Mouse (Mus musculus) hindlimb bud, embryonic 11.5 days (tissue): ENCODE measurements around the gene Btbd18.
"Not testable (repeated sequence)": the region's sequence is repeated elsewhere in the genome, so short reads cannot be mapped to it uniquely, and the experiment has no call there.

Experiments
- DNase-seq: peaks from one replicate; pipeline ENCODE4 v3.0.0-alpha.2; 2012; ENCODE audit warnings: low read depth, low spot score; ENCODE audit errors: extremely low spot score

Gene Btbd18

DNA sequence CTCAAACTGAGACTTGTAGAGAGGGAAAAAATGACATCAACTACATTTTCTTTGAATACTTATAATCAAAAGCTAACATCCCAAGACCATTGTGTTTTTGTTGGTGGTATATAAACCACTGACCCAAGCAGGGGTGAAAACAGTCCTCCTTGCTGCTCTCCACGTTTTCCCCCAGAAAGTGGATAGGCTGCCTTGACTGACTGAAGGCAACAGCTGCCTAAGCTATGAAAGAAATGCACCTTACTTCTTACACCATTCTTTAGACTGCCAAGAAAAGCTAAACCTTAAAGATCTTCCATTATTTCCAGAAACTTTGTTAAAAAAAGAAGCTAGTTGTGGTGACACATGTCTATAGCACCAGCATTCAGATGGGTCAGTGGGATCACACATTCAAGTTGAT, 12.7 kb upstream of the Btbd18 start:
- no peak for DNase-seq

DNA sequence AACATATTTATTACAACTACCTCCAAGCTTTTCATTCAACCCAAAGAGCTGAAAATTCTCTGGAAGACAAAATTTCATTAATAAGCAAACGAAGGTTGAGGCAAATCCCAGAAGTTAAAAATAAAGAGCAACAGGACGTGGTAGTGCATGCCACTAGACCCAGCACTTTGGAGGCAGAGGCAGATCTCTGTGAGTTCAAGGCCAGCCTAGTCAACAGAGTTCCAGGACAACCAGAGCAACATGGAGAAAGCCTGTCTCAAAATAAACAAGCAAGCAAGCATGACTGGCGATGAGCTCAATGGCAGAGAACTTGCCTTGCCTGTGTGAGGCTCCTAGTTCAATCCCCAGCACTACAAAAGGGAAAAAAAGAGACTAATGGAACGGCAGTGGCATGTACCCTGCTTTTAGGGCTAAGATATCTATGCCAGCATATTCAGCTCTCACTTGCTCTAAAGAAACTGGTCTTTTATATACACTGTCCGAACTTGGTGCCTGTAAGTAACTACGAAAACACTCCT, 11.8 kb upstream of the Btbd18 start:
- no peak for DNase-seq

DNA sequence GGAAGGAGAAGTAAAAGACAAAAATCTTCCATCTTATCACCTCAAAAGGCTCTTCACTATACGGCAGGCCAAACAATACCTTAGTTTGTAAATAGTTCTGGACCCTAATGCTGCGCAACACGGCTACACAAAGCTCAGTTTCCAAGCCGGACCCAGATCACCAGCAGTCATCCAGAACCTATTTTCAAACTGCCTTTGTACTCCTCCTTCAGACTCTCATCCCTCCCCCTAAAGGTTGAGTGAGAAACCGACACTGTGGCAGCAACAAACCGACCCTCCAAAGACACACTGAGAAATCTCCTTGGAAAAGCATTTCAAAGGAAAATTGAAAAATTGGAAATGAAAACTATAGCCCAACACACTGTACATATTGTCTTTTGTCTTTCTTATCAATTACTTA, 10.5 kb upstream of the Btbd18 start:
- DNase-seq = no peak

DNA sequence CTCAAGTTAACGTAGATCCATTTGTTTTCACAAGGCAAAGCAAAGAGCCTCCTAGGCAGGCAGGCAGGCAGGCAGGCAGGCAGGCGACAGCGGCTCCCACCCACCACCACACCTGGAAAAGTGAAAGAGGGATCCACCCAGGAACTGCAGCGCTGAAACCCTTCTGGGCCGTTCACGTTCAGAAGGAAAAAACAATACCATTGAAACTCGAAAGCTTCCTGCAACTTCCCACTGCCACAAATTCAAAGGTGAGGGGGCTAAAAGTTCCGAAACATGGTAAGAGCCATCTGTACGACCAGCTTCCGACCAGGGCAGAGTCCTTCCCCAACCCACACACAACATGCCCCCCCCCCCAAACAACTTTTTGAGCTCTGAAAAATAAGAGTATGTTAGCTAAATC, 9.2 kb upstream of the Btbd18 start:
- DNase-seq = no peak

DNA sequence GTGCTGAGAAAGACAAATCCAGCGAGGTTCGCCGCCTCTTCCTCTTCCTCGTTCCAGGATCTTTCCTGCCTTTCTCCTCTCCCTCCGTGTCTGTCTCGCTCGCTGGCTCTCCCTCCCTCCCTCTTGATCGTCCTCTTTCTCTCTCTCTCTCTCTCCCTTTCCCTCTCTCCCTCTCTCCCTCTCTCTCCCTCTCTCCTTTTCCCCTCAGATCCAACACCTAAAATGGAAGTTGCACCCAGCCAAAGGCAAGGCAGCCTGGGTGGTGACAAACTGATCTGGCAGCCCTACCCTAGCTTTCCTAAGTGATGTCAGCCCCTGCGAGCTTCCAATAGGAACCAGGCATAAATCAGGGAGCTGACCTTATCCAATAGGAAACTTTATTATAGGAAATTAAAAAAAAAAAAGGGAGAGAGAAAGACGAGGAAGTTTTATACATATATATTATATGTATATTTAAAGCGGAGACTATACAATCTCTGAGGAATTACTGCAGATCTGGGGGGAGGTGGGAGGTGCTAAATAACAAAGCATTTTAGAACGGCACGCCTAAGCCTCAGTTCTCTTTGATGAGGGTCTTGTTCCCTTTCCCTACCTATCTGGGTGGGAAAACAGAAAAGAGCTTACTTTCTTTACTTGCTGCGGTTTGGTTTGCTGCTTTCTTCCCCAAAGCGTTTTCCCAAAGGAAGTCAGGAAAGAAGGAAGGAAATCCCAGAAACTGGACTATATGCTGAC, 8.2 kb upstream of the Btbd18 start, which contains the start of gene Ctnnd1:
Gene Ctnnd1, minus strand, starts transcription at position 302 of the 732 bp plus-strand sequence.
- peak; percentile 92 for DNase-seq

DNA sequence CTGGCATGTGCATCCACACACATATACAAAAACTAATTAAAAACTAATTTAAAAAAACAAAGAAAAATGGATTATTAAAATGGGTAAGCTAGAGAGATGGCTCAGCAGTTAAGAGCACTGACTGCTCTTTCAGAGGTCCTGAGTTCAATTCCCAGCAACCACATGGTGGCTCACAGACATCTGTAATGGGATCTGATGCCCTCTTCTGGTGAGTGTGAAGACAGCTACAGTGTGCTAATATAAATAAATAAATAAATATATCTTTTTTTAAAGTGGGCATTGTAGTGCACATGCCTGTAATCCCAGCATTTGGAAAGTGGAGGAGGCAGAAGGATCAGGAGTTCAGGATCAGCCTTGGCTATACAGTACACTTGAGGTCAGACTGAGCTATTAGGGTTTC, 5.5 kb upstream of the Btbd18 start:
- DNase-seq = no peak

DNA sequence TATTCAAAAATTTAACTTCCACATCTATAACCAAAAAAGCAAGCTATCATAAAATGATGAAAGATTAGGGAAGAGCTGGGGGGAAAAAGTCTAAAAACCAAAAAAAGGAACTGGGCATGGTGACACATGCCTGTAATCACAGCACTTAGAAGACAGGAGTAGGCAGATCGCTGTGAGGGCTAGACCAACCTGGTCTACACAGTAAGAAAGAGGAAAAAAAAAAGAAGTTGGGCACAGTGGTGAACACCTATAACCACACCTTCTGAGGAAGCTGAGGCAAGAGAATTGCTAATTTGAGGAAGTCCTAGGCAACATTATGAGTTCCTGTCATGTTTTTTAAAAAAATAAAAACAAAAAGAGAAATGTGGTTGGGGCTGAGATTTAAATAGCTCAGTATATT, 3.0 kb upstream of the Btbd18 start:
- DNase-seq = no peak

DNA sequence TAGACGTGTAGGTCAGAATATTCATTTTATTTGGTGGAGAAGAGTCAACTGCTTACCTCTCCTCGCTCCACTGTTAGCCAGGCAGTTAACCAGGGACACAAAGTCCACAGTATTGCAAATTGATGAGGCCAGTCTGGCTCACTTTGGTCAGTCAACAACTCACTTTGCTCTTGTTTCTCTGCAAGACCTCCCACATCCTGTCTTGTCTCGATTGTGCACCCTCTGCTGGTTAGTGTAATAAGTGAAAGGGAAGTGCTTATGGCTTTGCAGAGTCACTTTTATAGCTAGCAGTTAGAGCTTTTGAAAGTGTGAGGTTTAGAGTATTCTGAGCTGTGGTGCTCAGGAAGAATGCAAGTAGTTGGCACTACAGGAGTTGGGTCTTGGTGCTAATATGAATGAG, 1.4 kb downstream of the Btbd18 start:
- no peak for DNase-seq

DNA sequence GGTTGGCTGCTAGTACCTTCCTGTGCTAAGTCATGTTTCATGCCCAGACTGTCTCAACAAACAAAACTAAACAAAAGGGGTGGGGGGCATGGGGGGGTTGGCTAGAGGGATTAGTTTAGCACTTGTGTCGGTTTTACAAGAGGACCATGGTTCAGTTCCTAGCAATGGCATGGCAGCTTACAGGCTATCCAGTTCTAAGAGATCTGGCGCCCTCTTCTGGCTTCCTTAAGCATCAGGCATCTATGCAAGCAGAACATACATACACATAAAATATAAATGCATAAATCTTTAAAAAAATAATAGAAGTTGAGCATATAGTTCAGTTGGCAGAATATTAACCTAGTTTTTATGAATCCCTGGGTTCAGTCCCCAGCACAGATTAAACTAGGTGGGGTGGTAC, 4.0 kb downstream of the Btbd18 start:
- no peak for DNase-seq

DNA sequence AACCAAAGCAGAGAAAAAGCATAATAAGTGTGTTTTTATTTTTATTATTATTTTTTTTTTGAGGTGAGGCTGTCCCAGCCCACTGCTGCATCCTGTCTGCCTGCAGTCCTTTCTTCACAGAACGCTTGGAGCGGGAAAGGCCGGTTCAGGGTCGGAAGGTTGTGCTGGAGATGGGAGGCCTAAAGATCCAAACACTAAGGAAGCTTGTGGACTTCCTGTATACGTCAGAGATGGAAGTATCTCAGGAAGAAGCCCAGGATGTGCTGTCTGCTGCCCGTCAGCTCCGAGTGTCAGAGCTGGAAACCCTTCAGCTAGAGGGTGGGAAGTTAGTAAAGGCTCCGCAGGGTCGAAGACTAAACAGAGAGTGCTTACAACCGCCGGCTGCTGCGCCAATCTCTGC, 7.2 kb downstream of the Btbd18 start:
- DNase-seq = no peak

DNA sequence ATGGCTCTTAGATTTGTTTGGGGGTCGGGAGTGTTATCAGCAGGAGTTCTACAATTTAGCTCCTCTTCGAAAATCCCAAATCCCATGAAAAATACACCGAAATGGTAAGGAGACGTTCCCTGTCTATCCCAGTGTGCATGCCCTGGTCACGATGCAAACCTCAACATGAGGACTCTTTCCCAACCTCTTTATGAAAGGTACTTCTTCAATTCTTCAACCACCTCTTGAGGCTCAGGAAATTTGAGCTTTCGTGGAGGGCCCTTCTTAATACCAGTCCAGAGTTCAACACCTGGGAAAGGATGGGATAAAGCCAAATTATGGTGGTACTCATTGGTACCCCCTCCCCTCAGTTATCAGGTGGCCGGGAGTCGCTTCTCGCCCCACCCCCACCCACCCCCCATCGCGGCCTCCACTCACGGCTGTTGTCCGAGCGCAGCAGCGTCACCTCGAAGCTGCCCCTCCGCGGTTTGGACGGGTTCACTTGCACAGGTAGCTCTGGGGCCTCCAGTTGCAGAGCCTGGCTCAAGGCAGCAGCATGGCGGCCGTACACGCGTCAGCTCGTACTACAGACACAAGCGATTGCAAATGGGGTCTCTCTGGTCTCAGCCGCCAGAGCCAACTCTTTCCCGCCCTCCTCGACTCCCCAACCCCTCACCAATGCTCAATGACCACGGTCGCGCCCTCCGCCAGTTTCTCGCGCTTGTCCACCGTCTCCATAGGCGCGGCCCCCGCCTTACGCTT, 11.1 kb downstream of the Btbd18 start:
- no peak for DNase-seq

DNA sequence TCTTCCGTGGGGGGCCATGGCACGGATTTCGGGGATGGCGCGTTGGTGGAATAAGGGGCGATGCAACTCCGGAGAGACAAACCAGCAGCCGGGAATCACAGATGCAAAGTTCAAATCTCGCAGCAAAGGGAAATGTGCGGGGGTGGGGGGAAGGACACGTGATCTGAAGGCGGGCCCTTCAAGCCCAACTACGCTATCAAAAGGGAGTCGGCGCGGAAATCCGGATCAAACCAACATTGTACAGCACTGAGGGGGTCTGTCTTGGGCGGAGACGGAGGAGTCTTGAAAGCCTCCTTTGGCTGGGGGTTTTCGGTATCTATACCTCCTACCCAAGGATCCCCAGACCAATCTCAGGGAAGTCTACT, 11.7 kb downstream of the Btbd18 start, which contains the start of gene Selenoh:
Gene Selenoh, minus strand, starts transcription at position 202 of the 365 bp plus-strand sequence.
- peak; percentile 90 for DNase-seq

DNA sequence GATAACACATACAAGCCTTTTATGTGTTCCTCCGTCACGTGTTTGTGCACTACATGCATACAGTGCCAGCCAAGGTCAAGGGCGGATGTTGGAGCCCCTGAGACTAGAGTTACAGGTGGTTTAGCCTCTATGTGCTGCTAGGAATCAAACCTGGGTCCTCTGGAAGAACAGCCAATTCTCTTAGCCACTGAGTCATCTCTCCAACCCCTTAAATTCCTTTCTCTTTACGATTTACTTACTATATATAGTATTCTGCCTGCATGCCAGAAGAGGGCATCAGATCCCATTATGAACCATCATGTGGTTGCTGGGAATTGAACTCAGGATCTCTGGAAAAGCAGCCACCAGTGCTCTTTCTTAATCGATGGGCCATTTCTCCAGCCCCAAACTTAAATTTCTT, 12.7 kb downstream of the Btbd18 start:
- not testable (repeated sequence) for DNase-seq

DNA sequence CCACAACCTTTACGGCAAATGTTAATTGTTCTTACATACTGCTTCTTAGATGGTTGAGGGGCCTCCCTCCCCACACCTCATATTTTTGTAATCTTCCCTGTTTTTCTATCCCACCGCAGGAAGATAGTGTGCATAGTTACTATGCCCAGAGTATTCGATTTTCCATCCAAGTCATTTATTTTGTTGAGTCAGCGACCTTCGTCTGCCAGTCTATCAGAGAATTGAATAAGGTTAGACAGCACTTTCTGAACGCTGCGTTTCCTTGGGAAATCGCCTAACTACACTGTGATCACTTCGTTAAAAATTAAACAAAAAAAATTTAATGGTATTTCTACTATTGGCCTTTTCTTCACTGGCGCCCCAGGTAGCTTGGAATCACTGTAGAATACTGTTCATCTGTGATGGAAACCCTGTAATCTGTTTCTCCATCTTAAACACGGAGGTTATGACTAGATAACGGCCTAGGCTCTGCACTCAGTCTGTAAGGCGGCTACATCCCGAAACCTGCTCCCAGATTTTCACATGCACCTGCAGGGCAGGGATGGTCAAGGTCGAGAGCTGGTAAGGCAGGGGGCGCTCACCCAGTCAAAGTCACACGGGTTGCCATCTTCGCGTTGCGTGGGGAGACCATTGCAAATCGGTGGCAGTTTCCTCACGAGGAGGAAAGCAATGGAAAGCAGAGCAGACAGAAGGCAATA, 18.5 kb downstream of the Btbd18 start:
- DNase-seq = no peak

DNA sequence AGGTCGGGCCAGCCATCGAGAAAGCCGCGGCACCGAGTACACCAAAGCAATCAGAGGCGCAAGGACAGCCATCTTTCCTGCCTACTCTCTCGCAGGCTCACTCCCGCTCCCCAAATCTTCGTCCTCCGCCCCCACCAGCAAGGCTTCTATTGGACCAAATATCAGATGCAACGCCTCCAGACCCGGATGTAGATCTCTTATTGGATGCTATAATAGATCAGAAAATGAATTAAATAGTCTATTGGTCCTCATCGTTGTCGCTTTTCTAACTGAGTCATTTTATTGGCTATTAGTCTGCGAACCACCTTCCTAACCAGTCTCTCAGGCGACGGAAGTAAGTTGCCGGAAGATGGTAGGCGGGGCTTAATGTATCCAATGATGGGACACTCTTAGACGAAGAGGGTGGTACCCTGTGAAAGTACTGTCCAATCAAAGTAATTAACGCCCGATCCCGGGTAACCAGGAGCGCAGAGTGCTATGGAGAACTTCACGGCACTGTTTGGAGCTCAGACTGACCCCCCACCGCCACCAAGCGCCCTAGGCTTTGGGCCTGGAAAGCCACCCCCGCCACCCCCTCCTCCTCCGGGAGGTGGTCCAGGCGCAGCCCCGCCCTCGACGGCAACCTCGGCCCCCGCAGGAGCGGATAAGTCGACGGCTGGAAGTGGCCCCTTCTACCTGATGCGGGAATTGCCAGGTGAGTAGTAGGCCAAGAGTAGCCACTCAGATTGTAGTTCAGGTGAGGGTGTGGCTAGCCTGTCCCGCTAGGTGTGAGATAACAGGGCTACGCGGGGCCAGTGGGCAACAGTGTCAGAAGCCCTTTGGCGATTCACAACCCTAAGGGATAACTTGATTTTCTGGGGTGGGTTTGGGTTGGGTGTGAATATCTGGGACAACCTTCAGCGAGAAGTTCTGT, 19.3 kb downstream of the Btbd18 start, which contains the start of the genes Gm28635 and Med19:
Gene Gm28635, minus strand, starts transcription at position 74 of the 913 bp plus-strand sequence.
Gene Med19, plus strand, starts transcription at position 435 of the 913 bp plus-strand sequence.
- DNase-seq = peak; percentile 99

DNA sequence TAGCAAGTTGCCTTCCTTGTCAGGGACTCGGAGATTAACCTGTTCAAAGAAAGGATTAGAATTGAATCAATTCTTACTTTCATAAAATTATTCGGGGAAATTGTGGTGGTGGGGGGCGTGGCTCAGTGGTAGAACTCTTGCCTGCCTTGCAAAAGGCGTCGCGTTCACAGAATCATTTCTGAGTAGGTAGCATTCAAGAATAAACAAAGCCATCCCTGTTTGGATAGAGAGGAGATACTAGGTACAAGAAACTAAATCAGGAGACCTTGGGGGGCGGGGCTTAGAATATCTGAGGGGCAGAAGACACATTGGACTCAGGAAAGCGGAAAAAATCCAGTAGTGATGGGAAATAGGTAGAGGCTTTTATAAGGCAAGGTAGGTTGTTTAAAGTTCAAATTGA, 20.1 kb downstream of the Btbd18 start, which contains the start of gene Tmx2:
Gene Tmx2, minus strand, starts transcription at position 125 of the 400 bp plus-strand sequence.
- no peak for DNase-seq

DNA sequence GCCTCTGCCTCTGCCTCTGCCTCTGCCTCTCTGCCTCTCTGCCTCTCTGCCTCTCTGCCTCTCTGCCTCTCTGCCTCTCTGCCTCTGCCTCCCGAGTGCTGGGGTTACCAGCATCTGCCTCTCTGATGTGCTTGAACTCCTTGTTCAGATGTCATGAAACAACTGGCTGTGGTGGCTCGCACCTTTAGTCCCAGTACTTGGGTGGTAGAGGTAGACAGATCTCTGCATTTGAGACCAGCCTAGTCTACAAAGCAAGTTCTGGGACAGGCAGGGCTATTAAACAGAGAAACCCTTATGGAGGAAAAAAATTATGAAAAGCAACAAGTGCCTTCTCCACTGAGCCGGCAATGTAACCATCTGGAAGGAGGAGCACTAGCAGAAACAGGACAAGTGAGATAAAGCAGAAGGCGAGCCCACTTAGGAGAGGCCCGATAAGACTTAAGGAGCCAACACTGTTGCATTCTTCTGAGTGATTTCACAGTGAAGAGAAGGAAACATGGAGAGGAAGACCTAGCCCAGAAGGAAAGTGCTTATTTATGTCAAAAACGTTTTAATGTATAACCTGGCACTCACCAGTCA, 23.8 kb downstream of the Btbd18 start:
- no peak for DNase-seq

DNA sequence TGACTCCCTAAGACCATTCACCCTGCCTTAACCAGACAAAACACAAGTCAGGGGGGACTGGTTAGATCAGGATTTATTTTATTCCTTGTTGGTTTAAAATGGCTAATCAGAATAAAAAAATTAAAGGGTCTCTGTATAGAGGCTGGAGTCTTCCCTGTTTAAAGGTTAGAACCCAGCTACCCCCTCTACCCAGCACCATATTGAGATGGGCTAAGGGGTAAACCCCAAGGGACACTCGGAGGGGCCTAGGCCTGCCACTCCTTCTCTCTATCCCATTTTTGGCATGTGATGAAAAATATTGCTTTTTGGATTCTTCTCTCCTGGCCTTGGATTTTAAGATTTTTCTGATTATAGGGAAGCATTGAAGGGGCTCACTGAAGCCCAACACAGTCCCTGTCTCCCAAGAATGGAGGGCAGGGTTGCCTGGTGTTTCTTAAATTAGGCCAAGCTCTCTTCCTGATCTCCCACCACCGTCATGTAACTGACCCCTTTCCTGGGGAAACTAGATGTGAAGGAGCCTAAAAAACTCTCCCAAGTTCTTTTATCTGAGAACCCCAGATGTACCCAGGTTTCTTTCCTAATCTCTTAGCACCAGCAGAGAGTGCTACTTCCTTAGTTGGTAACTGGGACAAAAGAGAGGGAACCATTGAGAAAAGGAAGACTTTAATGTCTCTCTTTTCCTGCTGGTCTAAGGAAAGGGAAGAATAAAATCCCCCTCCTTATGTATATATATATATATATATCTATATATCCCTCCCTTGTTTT, 29.4 kb downstream of the Btbd18 start:
- no peak for DNase-seq

DNA sequence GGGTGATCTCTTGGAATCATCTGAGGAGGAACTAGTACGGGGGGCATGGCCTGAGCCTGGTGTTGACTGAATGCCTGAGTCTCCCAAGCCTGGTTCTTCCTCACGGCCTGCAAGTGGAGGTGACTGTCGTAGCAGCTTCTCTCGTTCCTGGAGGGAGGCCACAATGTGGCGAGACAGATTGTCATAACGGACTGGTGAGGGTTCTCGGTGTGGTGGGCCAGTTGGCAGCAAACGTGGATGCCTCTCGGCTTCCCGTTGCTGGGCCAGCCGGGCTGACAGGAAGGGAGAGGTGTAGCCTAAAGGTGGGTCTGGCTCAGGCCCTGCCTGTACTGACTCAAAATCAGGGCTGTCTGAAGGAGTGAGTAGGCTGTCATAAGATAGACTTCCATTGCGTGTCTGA, 31.2 kb downstream of the Btbd18 start:
- DNase-seq = no peak
